25 mouse cellular contexts compared by ENCODE assay signal in genomic region chr11:23758218-23758617, GRCm38 (mm10).
"Had no signal": no experiment of that assay in that cellular context is flagged by ENCODE, and none has a peak within 500 bp of the region (broad histone marks: within the 10 kb centered on the region; RNA-seq: fewer than 3 reads in every experiment).

No protein-coding gene starts in this region.

- H3K4me2 ChIP-seq: embryonic facial prominence, embryonic 12.5 days; embryonic facial prominence, embryonic 13.5 days; embryonic facial prominence, embryonic 15.5 days; forebrain, embryonic 12.5 days; forebrain, embryonic 13.5 days; forebrain, embryonic 15.5 days had no signal

- DNase-seq: cerebellum, adult 9-10 months; cerebellum, adult 9-11 months; cerebellum, postnatal 10 days; cerebellum, postnatal 14 days; cerebellum, postnatal 25 days; cerebellum, postnatal 36 days; embryo, embryonic 11 days; forebrain, postnatal 0 days; gastrocnemius, adult 2 months; gastrocnemius, postnatal 10 days; gastrocnemius, postnatal 14 days; gastrocnemius, postnatal 25 days; gastrocnemius, postnatal 36 days; heart, adult 11 months; heart, adult 18-20 months; heart, adult 2 months had no signal

- H3K9me3 ChIP-seq: embryonic facial prominence, embryonic 10.5 days; embryonic facial prominence, embryonic 12.5 days; embryonic facial prominence, embryonic 13.5 days; embryonic facial prominence, embryonic 15.5 days; forebrain, embryonic 10.5 days; forebrain, embryonic 12.5 days; forebrain, embryonic 13.5 days; forebrain, embryonic 15.5 days had no signal

- H3K9ac ChIP-seq: embryonic facial prominence, embryonic 12.5 days; embryonic facial prominence, embryonic 13.5 days; embryonic facial prominence, embryonic 15.5 days; forebrain, embryonic 12.5 days; forebrain, embryonic 13.5 days; forebrain, embryonic 15.5 days; forebrain, postnatal 0 days had no signal

- H3K36me3 ChIP-seq: embryonic facial prominence, embryonic 10.5 days; embryonic facial prominence, embryonic 12.5 days; embryonic facial prominence, embryonic 13.5 days; embryonic facial prominence, embryonic 15.5 days; forebrain, embryonic 10.5 days; forebrain, embryonic 12.5 days; forebrain, embryonic 15.5 days had no signal

- H3K27ac ChIP-seq: embryonic facial prominence, embryonic 10.5 days; embryonic facial prominence, embryonic 12.5 days; embryonic facial prominence, embryonic 13.5 days; embryonic facial prominence, embryonic 15.5 days; forebrain, embryonic 10.5 days; forebrain, embryonic 12.5 days; forebrain, embryonic 13.5 days; forebrain, embryonic 15.5 days; gastrocnemius, adult 2 months; heart, adult 2 months had no signal

- H3K4me3 ChIP-seq: embryonic facial prominence, embryonic 10.5 days; embryonic facial prominence, embryonic 12.5 days; embryonic facial prominence, embryonic 13.5 days; embryonic facial prominence, embryonic 15.5 days; erythroblast, embryonic 14.5 days; forebrain, embryonic 10.5 days; forebrain, embryonic 12.5 days; forebrain, embryonic 13.5 days; forebrain, embryonic 15.5 days; gastrocnemius, adult 2 months; heart, adult 2 months had no signal

- H3K4me1 ChIP-seq: embryonic facial prominence, embryonic 10.5 days; embryonic facial prominence, embryonic 12.5 days; embryonic facial prominence, embryonic 13.5 days; embryonic facial prominence, embryonic 15.5 days; forebrain, embryonic 10.5 days; forebrain, embryonic 12.5 days; forebrain, embryonic 13.5 days; forebrain, embryonic 15.5 days had no signal

- H3K27me3 ChIP-seq: embryonic facial prominence, embryonic 12.5 days; embryonic facial prominence, embryonic 13.5 days; embryonic facial prominence, embryonic 15.5 days; forebrain, embryonic 12.5 days; forebrain, embryonic 13.5 days; forebrain, embryonic 15.5 days had no signal
